Mouse (Mus musculus): ENCODE data around the gene Gm47995.
"Not testable (repeated sequence)": the region's sequence is repeated elsewhere in the genome, so short reads cannot be mapped to it uniquely, and the experiment has no call there.

DNA sequence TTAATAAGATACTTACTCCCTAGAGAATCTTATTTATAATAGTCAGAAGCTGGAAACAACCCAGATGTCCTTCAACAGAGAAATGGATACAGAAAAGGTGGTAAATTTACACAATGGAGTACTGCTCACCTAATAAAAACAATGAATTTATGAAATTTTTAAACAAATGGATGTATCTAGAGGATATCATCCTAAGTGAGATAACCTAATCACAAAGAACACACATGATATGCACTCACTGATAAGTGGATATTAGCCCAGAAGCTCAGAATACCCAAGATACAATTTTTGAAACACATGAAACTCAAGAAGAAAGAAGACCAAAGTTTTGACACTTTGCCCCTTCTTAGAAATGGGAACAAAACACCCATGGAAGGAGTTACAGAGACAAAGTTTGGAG lies 10.7 kb downstream of the Gm47995 start:
- not testable (repeated sequence) for TF ChIP-seq CTCF (IDR thresholded peaks at IDR 0.05; ENCODE audit: low read depth, low read length); GATA2 (IDR thresholded peaks at IDR 0.05; ENCODE audit: borderline replicate concordance, low read depth, low read length); GATA1 (IDR thresholded peaks at IDR 0.05; ENCODE audit: borderline replicate concordance, low read length); TAL1 (conservative IDR thresholded peaks at IDR 0.05; ENCODE audit: low read depth, low read length)

Data from G1E (cell line).